Mouse (Mus musculus): ENCODE data around the gene Tnxb. TPM values are rescaled to one million over a fixed set of nuclear protein-coding genes. Genes with fewer than 3 reads are reported as not detected.

The Tnxb gene
- polyA plus RNA-seq, 2 experiments from 2014 or later = not detected

GRCm38 (mm10) chr17:34660259-34660820, 10.0 kb upstream of the Tnxb start:
- ATAC-seq = no peak

- ATAC-seq = no peak
These were observed 9.2 kb upstream of the Tnxb start for GRCm38 (mm10) chr17:34661121-34661591.

GRCm38 (mm10) chr17:34662468-34662867, 7.9 kb upstream of the Tnxb start:
- ATAC-seq = no peak

GRCm38 (mm10) chr17:34662978-34663377, 7.4 kb upstream of the Tnxb start:
- ATAC-seq = no peak

- no peak for ATAC-seq
These were observed 6.8 kb upstream of the Tnxb start for GRCm38 (mm10) chr17:34663558-34663957.

GRCm38 (mm10) chr17:34664472-34664871, 5.9 kb upstream of the Tnxb start:
- no peak for ATAC-seq

GRCm38 (mm10) chr17:34671151-34672066, 1.1 kb downstream of the Tnxb start:
- no peak for ATAC-seq

GRCm38 (mm10) chr17:34672246-34672792, 2.0 kb downstream of the Tnxb start:
- ATAC-seq = no peak

GRCm38 (mm10) chr17:34673139-34673538, 2.8 kb downstream of the Tnxb start:
- no peak for ATAC-seq

GRCm38 (mm10) chr17:34674524-34675204, 4.3 kb downstream of the Tnxb start:
- ATAC-seq = no peak

- no peak for ATAC-seq
These were observed 5.1 kb downstream of the Tnxb start for GRCm38 (mm10) chr17:34675205-34676092.

- no peak for ATAC-seq
These were observed 5.7 kb downstream of the Tnxb start for GRCm38 (mm10) chr17:34676093-34676460.

- ATAC-seq = no peak
These were observed 6.3 kb downstream of the Tnxb start for GRCm38 (mm10) chr17:34676671-34677070.

- no peak for ATAC-seq
These were observed 9.9 kb downstream of the Tnxb start for GRCm38 (mm10) chr17:34680191-34680590.

- no peak for ATAC-seq
These were observed 10.3 kb downstream of the Tnxb start for GRCm38 (mm10) chr17:34680621-34681020.

- no peak for ATAC-seq
These were observed 10.8 kb downstream of the Tnxb start for GRCm38 (mm10) chr17:34681132-34681571.

GRCm38 (mm10) chr17:34681881-34682536, 11.7 kb downstream of the Tnxb start:
- no peak for ATAC-seq

- ATAC-seq = no peak
These were observed 12.8 kb downstream of the Tnxb start for GRCm38 (mm10) chr17:34683179-34683578.

- ATAC-seq = no peak
These were observed 13.4 kb downstream of the Tnxb start for GRCm38 (mm10) chr17:34683686-34684220.

- ATAC-seq = no peak
These were observed 14.0 kb downstream of the Tnxb start for GRCm38 (mm10) chr17:34684253-34684893.
